8 mouse cellular contexts compared by ENCODE assay signal in genomic region chr9:122571402-122572059, GRCm38 (mm10).
DNase-seq lines count a peak whose midpoint lies in the region; ATAC-seq lines count a peak whose summit lies in the region.

No protein-coding gene starts in this region.

- no peak for ATAC-seq in heart, embryonic 14.5 days (ENCODE audit: insufficient number of reproducible peaks, insufficient read depth, low FRiP score, low read depth)
- peak; percentile 54 for ATAC-seq in forebrain, embryonic 15.5 days (replicated peaks)
- ATAC-seq in liver, embryonic 13.5 days (ENCODE audit: low read depth): no peak

- H3K4me2 ChIP-seq in heart, embryonic 14.5 days (ENCODE audit: low read length): peak overlapping the region; percentile 83
- peak overlapping the region; percentile 89 for H3K4me2 ChIP-seq in forebrain, embryonic 15.5 days (replicated peaks)
- H3K4me2 ChIP-seq in liver, embryonic 13.5 days: peak overlapping the region; percentile 63; the same call in 1 of the 2 replicates

- H3K4me1 ChIP-seq in heart, embryonic 14.5 days (ENCODE audit: control insufficient read depth in 2 of 2, insufficient read depth in 2 of 2, low read length in 2 of 2): peaks cover 8 to 19% of the 10 kb centered on the region in 2 experiments; a peak in 2 of 4 replicates
- H3K4me1 ChIP-seq in forebrain, embryonic 15.5 days: peaks cover 38% of the 10 kb centered on the region
- no peaks in the 10 kb centered on the region; the same call in 1 of the 2 replicates for H3K4me1 ChIP-seq in liver, embryonic 13.5 days (replicated peaks)

- WGBS in heart, embryonic 14.5 days: under 1% methylated on average over 37 of the region's 37 CpGs
- under 1% methylated on average over 37 of the region's 37 CpGs for WGBS in forebrain, embryonic 15.5 days
- 2% methylated on average over 37 of the region's 37 CpGs for WGBS in liver, embryonic 13.5 days (ENCODE audit: insufficient replicate concordance)

- no peak overlapping the region for H3K27ac ChIP-seq in heart, embryonic 14.5 days (replicated peaks in 1 of 2; ENCODE audit: control insufficient read depth in 1 of 2, insufficient read depth in 1 of 2, low read depth in 2 of 2, low read length in 2 of 2)
- H3K27ac ChIP-seq in forebrain, embryonic 15.5 days (replicated peaks): no peak overlapping the region
- H3K27ac ChIP-seq in liver, embryonic 13.5 days: no peak overlapping the region

- H3K27me3 ChIP-seq in heart, embryonic 14.5 days (ENCODE audit: control insufficient read depth, insufficient read depth, low read length): peaks cover 97% of the 10 kb centered on the region
- H3K27me3 ChIP-seq in forebrain, embryonic 15.5 days: peaks cover 70% of the 10 kb centered on the region
- H3K27me3 ChIP-seq in liver, embryonic 13.5 days: peaks cover 94% of the 10 kb centered on the region

- no peaks in the 10 kb centered on the region for H3K36me3 ChIP-seq in heart, embryonic 14.5 days (ENCODE audit: control insufficient read depth, insufficient read depth, low read length)
- H3K36me3 ChIP-seq in forebrain, embryonic 15.5 days: no peaks in the 10 kb centered on the region
- H3K36me3 ChIP-seq in liver, embryonic 13.5 days: no peaks in the 10 kb centered on the region

- no peak for DNase-seq in heart, postnatal 14 days
- peak; percentile 82 for DNase-seq in ZHBTc4 (ENCODE audit: low read depth, low spot score)
- DNase-seq in liver, embryonic 13.5 days: no peak
- peak; percentile 51 for DNase-seq in right cerebral cortex, postnatal 4 days
- DNase-seq in lung, postnatal 10 days: no peak
- no peak for DNase-seq in ovary, adult 18-20 months (ENCODE audit: low spot score)

- peak overlapping the region; percentile 48; a peak in 3 of 4 replicates for H3K4me3 ChIP-seq in heart, embryonic 14.5 days (ENCODE audit: control insufficient read depth in 1 of 2, insufficient read depth in 1 of 2, low read depth in 1 of 2, low read length in 2 of 2)
- H3K4me3 ChIP-seq in forebrain, embryonic 15.5 days: peak overlapping the region; percentile 54
- peak overlapping the region; percentile 44; the same call in 1 of the 2 replicates for H3K4me3 ChIP-seq in liver, embryonic 13.5 days (replicated peaks)

- intact Hi-C loops in heart, postnatal 14 days (cut with DNase I): no loop called here

- H3K9me3 ChIP-seq in heart, embryonic 14.5 days (ENCODE audit: control insufficient read depth, low read length): no peaks in the 10 kb centered on the region
- H3K9me3 ChIP-seq in forebrain, embryonic 15.5 days: no peaks in the 10 kb centered on the region
- no peaks in the 10 kb centered on the region for H3K9me3 ChIP-seq in liver, embryonic 13.5 days (replicated peaks)

- H3K9ac ChIP-seq in heart, embryonic 14.5 days (ENCODE audit: low read length): no peak overlapping the region
- peak overlapping the region; percentile 70 for H3K9ac ChIP-seq in forebrain, embryonic 15.5 days (replicated peaks)
- no peak overlapping the region for H3K9ac ChIP-seq in liver, embryonic 13.5 days

Comparison
In these comparisons a context has a peak if more than half of its experiments do, and no peak if none do; other contexts are left out.
1. DNase-seq: peak in ZHBTc4 (single experiment) and right cerebral cortex, postnatal 4 days (single experiment); none in heart, postnatal 14 days (0 of 2), liver, embryonic 13.5 days (single experiment), lung, postnatal 10 days (single experiment) and ovary, adult 18-20 months (single experiment).
2. Peak in every context shown above with its lines, with median percentiles within 50 percentile points of each other: H3K4me2 ChIP-seq and H3K4me3 ChIP-seq.